Mouse (Mus musculus): ENCODE results near the gene Cnr1. TPM values are rescaled to one million over a fixed set of nuclear protein-coding genes. Genes with fewer than 3 reads are reported as not detected.

The Cnr1 gene
- polyA plus RNA-seq, 1 experiment from 2014 or later, result 6.5 TPM

Other genes with a start within 250 kb of the Cnr1 start
- gene Spaca1, start 125.6 kb downstream of the Cnr1 start, polyA plus RNA-seq (2016; fragmentation: Nextera tagmentation; extraction: Ambion mirVana), result 2.8 and 3.0 TPM in 2 replicates

Data from embryonic facial prominence, embryonic 12.5 days (tissue).